Mouse (Mus musculus) kidney, embryonic 15.5 days (tissue): ENCODE measurements around the gene Gja5. TPM values are rescaled to one million over a fixed set of nuclear protein-coding genes. Genes with fewer than 3 reads are reported as not detected.
"Not testable (repeated sequence)": the region's sequence is repeated elsewhere in the genome, so short reads cannot be mapped to it uniquely, and the experiment has no call there.

Source experiments
- ATAC-seq: fragments of 200-750 bp; cut with Nextera tagmentation; replicated peaks from 2 replicates; pipeline ENCODE4 v1.8.0; 2017; ENCODE audit warnings: moderate TSS enrichment; ENCODE audit not compliant: low FRiP score
- H3K27ac ChIP-seq: fragments of 300-500 bp; sonication (generic); 2 replicates; pipeline ENCODE4 v1.5.1; 2015; ENCODE audit warnings: mild to moderate bottlenecking, inconsistent platforms
- H3K27me3 ChIP-seq: fragments of 300-500 bp; sonication (generic); 2 replicates; pipeline ENCODE4 v1.6.1; 2015; ENCODE audit warnings: inconsistent platforms
- H3K36me3 ChIP-seq: fragments of 300-500 bp; sonication (generic); 2 replicates; pipeline ENCODE4 v1.6.1; 2015; ENCODE audit warnings: inconsistent platforms
- H3K4me1 ChIP-seq: fragments of 300-500 bp; sonication (generic); 2 replicates; pipeline ENCODE4 v1.6.1; 2015; ENCODE audit warnings: inconsistent platforms
- H3K4me2 ChIP-seq: fragments of 300-500 bp; sonication (generic); 2 replicates; pipeline ENCODE4 v1.6.1; 2015; ENCODE audit warnings: moderate library complexity, mild to moderate bottlenecking, inconsistent platforms
- H3K4me3 ChIP-seq: fragments of 300-500 bp; sonication (generic); replicated peaks from 2 replicates; pipeline ENCODE4 v1.5.1; 2015; ENCODE audit warnings: mild to moderate bottlenecking, inconsistent platforms
- H3K9ac ChIP-seq: fragments of 300-500 bp; sonication (generic); 2 replicates; pipeline ENCODE4 v1.6.1; 2015; ENCODE audit warnings: mild to moderate bottlenecking, inconsistent platforms
- H3K9me3 ChIP-seq: fragments of 300-500 bp; sonication (generic); replicated peaks from 2 replicates; pipeline ENCODE4 v1.6.1; 2016; ENCODE audit warnings: inconsistent platforms
- WGBS: fragments of 180-500 bp; shearing (Covaris S2); methylation state at CpG from one replicate; pipeline ENCODE4 v1.1.7; 2015; ENCODE audit warnings: mixed read lengths; 5-methylcytosine and 5-hydroxymethylcytosine counted together
- polyA plus RNA-seq: library from polyadenylated mRNA; unstranded; fragments of >200 nt; fragmentation: Nextera tagmentation; extraction: Ambion mirVana; gene quantifications from 2 replicates; pipeline ENCODE4 v1.2.1, GENCODE M21; 2015

Gja5 gene
- polyA plus RNA-seq, 1 experiment from 2014 or later = 24.3 TPM

DNA sequence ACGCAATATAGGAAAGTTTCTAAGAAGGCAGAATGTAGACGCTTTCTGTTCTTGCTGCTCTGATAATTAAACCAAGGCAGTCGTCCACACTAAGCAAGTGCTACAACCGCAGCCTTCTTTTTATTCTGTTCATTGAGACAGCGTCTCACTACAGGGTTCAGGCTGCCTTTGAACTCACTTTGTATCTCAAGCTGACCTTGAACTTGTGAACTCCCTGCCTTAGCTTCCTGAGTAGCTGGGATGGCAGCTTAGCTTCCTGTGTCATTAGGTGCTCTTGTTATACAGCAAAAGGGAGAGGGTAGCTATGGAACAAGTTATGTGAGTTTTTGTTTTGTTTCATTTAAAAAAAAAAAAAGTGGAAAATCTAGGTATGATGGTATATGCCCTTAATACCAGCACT lies 177.7 kb downstream of the Gja5 start:
- H3K4me2 ChIP-seq = no peak overlapping the region
- no peak overlapping the region for H3K9ac ChIP-seq
- no peaks in the 10 kb centered on the region for H3K4me1 ChIP-seq

DNA sequence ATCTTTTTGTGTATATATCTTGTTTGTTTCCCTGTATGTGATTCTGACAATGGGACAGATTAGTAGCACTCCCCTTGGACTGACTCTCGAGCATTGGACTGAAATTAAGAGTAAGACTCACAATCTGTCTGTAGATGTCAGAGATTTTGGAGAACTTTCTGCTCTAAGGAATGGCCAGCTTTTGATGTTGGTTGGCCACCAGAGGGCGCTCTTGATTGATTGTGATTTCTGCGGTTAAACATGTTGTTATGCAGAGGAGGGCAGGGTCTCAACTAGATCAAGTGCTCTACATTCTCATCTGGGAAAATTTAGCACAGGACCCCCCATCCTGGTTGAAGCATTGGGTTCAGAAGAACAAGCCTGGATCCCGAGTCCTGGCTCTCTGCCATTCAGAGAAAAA lies 182.8 kb downstream of the Gja5 start:
- H3K4me2 ChIP-seq = no peak overlapping the region
- no peak for ATAC-seq

More for the DNA sequence above, 177.7 kb downstream of the Gja5 start:
- WGBS = 88% methylated on average over 5 of the region's 5 CpGs
- Histone ChIP-seq H3K4me3 (no peak overlapping the region), H3K9me3 (peaks cover 10% of the 10 kb centered on the region; the same call in 1 of the 2 replicates), H3K27me3 (no peaks in the 10 kb centered on the region), H3K36me3 (no peaks in the 10 kb centered on the region), H3K27ac (no peak overlapping the region)
- ATAC-seq = no peak

DNA sequence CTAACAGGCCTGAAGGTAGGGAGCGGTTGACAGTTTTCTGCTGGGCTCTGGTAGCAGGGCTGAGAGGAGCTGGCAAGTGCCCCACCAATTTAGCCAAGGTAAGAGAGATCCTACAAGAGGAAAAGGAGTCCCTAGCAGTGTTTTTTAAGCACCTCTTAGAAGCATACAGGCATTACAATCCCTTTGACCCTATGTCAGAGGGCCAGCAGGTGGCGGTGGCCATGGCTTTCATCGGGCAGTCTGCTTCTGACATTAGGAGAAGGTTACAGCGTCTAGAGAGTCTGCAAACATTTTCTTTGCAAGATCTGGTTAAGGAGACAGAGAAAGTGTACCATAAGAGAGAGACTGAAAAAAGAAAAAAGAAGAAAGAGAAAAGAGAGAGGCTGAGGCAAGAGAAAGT lies 183.8 kb downstream of the Gja5 start:
- not testable (repeated sequence) for H3K27ac ChIP-seq, H3K4me1 ChIP-seq, H3K4me3 ChIP-seq, H3K4me2 ChIP-seq, H3K27me3 ChIP-seq, H3K9ac ChIP-seq, ATAC-seq, H3K36me3 ChIP-seq
- WGBS = 85% methylated on average over 4 of the region's 4 CpGs
- H3K9me3 ChIP-seq = peaks cover 10% of the 10 kb centered on the region; the same call in 1 of the 2 replicates

More for the DNA sequence above, 182.8 kb downstream of the Gja5 start:
- Histone ChIP-seq H3K4me3 (no peak overlapping the region), H3K9me3 (peaks cover 10% of the 10 kb centered on the region; the same call in 1 of the 2 replicates), H3K4me1 (no peaks in the 10 kb centered on the region), H3K27ac (no peak overlapping the region), H3K27me3 (no peaks in the 10 kb centered on the region), H3K36me3 (no peaks in the 10 kb centered on the region), H3K9ac (no peak overlapping the region)
- 81% methylated on average over 4 of the region's 4 CpGs for WGBS

DNA sequence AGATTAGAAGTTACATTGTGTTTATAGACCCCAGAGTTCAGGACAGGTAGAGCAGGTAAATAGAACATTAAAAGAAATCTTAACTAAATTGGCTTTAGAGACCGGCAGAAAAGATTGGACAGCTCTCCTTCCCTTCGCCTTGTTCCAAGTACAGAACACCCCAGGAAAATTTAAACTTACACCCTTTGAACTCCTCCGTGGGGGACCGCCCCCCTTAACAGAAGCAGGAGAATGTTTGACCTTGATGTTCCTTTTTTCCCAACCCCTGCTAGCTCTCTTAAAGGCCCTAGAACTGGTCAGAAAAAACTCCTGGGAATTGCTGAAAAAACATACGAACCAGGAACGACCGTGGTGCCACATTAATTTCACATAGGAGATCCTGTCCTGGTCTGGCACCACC lies 187.5 kb downstream of the Gja5 start:
- not testable (repeated sequence) for H3K9ac ChIP-seq, H3K9me3 ChIP-seq, H3K4me3 ChIP-seq, H3K27me3 ChIP-seq, H3K36me3 ChIP-seq, H3K4me2 ChIP-seq, ATAC-seq, H3K4me1 ChIP-seq, H3K27ac ChIP-seq
- 79% methylated on average over 7 of the region's 7 CpGs for WGBS

DNA sequence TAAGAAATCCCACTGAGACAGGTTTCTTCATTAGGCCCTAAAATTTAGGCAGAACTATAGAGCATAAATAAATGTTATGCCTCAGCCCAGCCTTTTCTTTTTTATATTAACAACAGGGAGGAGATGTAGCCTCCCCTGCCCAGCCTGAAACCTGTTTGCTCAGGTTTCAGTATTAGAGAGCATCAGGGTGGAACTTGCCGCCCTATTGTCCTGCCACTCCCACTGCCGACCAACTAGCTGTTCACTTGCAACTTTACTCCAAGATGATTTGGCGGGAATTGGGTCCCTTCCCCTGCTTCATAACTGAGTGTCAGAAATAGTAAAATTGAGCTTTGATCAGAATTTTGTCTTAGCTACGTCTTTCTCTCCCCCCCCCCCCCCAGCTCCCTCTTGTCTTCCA lies 192.2 kb downstream of the Gja5 start:
- not testable (repeated sequence) for H3K4me1 ChIP-seq, H3K36me3 ChIP-seq
- 60% methylated on average over 4 of the region's 4 CpGs for WGBS

DNA sequence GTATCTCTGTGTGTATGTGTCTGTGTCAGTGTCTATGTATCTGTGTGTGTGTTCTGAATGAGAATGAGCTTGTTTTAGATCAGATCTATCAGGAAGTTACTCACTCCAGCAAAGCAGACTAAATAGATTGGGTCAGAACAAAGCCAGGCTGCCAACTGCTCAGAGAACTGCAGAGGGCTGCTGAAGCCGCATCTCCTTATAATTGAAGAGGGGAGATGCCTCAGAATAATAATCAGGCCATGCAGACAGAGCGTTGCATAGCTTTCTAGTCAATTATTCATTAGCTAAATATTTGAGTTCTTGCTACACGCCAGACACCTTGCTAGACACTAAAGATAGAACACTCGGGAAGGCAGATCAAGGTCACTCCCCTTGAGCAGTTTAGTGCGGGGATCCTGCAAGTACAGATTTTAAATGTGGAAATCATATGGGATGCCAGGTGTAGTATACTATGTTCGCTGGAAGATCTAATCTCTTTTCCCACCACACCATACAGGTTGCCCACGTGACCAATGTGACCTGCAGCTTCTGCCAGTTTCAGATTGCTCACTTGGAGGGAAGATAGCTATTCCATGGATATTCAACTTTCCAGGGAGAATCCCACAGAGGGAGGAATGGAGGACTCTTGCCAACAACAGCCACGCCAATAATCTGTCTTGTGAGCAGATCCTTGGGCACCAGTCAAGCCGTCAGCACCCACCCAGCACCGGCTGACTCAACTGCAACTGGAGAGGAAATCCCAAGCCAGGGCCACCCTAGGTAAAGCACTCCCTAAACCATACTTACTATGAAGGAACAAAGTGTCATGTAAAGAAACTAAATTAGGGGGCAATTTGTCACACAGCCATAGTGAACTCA lies 196.5 kb downstream of the Gja5 start:
- Histone ChIP-seq H3K9ac (no peak overlapping the region), H3K36me3 (no peaks in the 10 kb centered on the region), H3K4me2 (no peak overlapping the region), H3K4me3 (no peak overlapping the region), H3K27me3 (no peaks in the 10 kb centered on the region), H3K27ac (no peak overlapping the region), H3K9me3 (no peaks in the 10 kb centered on the region), H3K4me1 (0 out of 2 replicates have a peak, but pooled peaks cover 9% of the 10 kb centered on the region)
- no peak for ATAC-seq
- 67% methylated on average over 10 of the region's 10 CpGs for WGBS

More for the DNA sequence above, 192.2 kb downstream of the Gja5 start:
- not testable (repeated sequence) for H3K27ac ChIP-seq, H3K27me3 ChIP-seq, ATAC-seq, H3K4me2 ChIP-seq, H3K4me3 ChIP-seq, H3K9ac ChIP-seq, H3K9me3 ChIP-seq

DNA sequence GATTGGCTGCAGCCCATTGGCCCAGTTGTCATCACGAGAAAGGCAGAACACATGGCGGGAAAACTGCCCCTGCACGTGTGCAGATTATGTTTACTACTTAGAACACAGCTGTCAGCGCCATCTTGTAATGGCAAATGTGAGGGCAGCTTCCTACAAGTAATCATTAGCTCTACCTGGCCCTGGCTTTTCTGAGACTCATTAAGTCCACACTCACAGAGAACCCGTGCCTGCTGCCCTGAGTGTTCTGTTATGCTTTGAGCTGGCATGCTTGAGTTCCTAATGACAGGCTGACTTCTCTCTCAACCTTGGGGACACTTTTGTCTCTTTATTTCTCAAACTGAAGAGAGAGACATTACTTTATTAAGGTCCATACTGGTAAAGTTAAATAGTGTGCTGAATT lies 199.5 kb downstream of the Gja5 start:
- not testable (repeated sequence) for H3K4me2 ChIP-seq, H3K27me3 ChIP-seq, ATAC-seq, H3K9ac ChIP-seq, H3K4me1 ChIP-seq, H3K27ac ChIP-seq, H3K4me3 ChIP-seq, H3K9me3 ChIP-seq, H3K36me3 ChIP-seq
- 83% methylated on average over 5 of the region's 5 CpGs for WGBS

DNA sequence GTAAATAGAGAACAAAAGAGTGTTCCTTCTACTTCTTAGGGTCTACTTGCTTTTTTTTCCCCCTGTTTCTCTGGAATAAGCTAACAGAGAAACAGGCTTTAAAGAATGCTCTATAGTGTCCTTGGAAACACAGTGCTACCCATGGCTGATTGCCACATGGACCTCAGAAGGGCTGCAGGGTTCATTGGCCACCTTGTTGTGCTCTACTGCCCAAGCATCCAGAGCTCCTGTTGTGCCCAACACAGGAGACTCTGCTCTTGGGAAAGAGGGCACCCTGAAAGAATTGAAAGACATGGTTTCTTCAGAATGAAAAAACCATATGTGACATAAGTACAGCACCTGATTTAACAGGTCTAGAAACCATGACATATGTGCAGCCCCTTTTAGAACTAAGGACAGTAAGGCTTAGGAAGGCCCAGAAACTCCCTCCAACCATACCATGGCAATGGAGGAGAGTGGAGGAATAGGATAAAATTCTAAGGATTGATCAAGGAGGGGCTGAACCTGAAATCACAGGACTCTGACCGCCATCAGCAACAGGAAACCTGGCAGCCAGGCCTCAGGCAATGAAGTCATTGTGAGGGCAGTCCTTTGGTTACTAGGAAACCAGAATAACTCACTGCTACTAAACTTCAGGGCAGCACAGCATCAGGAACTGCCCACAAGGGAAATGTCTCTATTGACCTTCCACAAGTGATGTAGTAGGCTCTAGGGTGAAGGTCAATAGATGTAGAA lies 200.4 kb downstream of the Gja5 start:
- Histone ChIP-seq H3K27ac (peak overlapping the region; percentile 60), H3K9ac (no peak overlapping the region), H3K27me3 (no peaks in the 10 kb centered on the region), H3K9me3 (0 out of 2 replicates have a peak, but pooled peaks cover 6% of the 10 kb centered on the region), H3K36me3 (no peaks in the 10 kb centered on the region), H3K4me1 (0 out of 2 replicates have a peak, but pooled peaks cover 9% of the 10 kb centered on the region), H3K4me2 (no peak overlapping the region), H3K4me3 (no peak overlapping the region)
- ATAC-seq = peak; percentile 74; the same call in 1 of the 2 replicates
- WGBS = 23% methylated on average over 1 of the region's 1 CpGs

DNA sequence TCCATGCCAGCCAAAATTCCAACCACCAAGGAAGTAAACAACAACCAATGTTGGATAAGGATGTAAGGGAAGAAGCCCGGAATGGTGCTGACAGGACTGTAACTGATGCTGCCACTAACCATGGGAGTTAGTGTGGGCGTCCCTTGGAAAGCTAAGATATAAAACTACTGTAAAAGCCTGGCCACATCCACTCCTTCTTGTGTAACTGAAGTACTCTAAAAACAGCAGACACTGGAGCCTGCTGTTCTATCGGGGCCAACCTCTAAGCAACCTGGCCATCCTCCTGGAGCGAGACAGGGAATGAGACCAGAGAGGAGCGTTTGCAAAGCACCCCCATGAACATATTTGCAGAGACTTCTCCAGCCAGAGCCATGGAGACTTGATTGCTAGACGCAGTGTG lies 213.0 kb downstream of the Gja5 start:
- WGBS = 79% methylated on average over 6 of the region's 6 CpGs
- Histone ChIP-seq H3K27me3 (no peaks in the 10 kb centered on the region), H3K27ac (no peak overlapping the region), H3K9ac (no peak overlapping the region), H3K4me3 (no peak overlapping the region), H3K36me3 (no peaks in the 10 kb centered on the region), H3K9me3 (no peaks in the 10 kb centered on the region), H3K4me1 (no peaks in the 10 kb centered on the region), H3K4me2 (no peak overlapping the region)
- no peak for ATAC-seq

DNA sequence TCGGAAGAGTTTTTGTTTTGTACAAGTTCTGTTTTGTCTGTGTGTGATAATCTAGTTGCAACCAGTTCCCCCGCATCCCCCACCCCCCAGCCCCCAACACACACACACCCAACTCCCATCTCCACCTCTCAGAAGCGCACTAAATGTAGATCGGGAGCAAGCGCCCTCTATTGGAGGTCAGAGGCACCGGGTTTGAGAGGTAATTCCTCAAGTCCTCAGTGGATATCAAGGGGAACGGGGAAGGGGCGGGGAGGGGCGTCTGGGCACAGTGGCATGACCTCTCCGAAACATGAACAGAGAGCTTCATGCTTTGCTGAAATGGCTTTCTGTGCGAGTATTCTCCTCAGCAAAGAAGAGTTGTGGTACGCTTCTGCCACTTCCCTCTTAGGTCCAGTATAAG lies 213.8 kb downstream of the Gja5 start:
- H3K27ac ChIP-seq = no peak overlapping the region
- H3K36me3 ChIP-seq = no peaks in the 10 kb centered on the region
- no peak overlapping the region for H3K9ac ChIP-seq
- H3K4me3 ChIP-seq = no peak overlapping the region
- H3K27me3 ChIP-seq = no peaks in the 10 kb centered on the region
- no peaks in the 10 kb centered on the region for H3K9me3 ChIP-seq
- ATAC-seq = no peak
- WGBS = 56% methylated on average over 12 of the region's 12 CpGs
- no peaks in the 10 kb centered on the region for H3K4me1 ChIP-seq
- no peak overlapping the region for H3K4me2 ChIP-seq

DNA sequence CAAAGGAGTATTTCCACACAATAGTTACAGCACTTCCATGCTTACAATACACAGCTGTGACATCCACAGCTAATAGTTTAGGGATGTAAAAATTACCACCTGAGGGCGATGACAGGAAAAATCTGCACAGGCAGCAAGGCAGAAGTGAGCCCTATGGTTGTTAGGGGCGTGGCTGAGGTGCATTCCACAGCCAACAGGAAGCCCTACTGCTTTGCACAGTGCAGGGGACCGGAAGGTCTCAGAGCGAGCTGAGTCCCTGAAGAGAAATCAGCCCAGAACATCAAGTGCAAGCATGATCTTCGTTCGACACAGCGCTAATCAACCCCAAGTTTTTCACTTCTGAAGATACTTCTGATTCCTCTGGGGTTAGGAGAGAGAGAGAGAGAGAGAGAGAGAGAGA lies 219.7 kb downstream of the Gja5 start:
- Histone ChIP-seq H3K27me3 (no peaks in the 10 kb centered on the region), H3K27ac (no peak overlapping the region), H3K36me3 (no peaks in the 10 kb centered on the region), H3K9ac (no peak overlapping the region), H3K4me2 (no peak overlapping the region), H3K9me3 (no peaks in the 10 kb centered on the region), H3K4me3 (no peak overlapping the region), H3K4me1 (0 out of 2 replicates have a peak, but pooled peaks cover 3% of the 10 kb centered on the region)
- ATAC-seq = 0 out of 2 replicates have a peak, but pooled peaks have one; percentile 49
- WGBS = 57% methylated on average over 7 of the region's 7 CpGs
